Mouse (Mus musculus) liver, adult (tissue): ENCODE results near the gene Slfn2.

ENCODE experiments used
- GATA4 ChIP-seq: IDR thresholded peaks from 2 replicates; pipeline ENCODE4 v1.6.1; 2014; ENCODE audit warnings: mild to moderate bottlenecking, low read length; ENCODE audit not compliant: insufficient replicate concordance

Gene Slfn2

GRCm38 (mm10) chr11:83064946-83065345 lies at the start of gene Slfn2:
Gene Slfn2, plus strand, starts transcription at chr11:83065112.
- no peak for TF ChIP-seq GATA4

DNA sequence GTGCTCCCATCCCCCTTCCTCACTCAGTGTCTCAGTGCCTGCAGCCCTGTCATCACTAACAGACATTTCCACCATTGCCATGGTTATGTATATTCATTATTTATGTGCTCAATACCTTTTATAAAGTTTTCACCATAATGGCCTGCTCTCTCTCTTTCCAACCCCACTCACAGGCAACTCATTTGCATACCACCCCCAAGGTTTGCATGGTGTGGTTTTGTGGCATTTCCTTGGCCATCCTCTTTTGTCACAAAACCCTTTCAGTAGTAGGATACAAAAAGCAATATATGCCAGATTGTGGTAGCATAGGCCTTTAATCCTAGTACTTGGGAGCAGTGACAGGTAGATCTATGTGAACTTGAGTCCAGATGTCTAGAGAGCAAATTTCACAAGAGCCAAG lies 48.8 kb upstream of the Slfn2 start:
- no peak for TF ChIP-seq GATA4

DNA sequence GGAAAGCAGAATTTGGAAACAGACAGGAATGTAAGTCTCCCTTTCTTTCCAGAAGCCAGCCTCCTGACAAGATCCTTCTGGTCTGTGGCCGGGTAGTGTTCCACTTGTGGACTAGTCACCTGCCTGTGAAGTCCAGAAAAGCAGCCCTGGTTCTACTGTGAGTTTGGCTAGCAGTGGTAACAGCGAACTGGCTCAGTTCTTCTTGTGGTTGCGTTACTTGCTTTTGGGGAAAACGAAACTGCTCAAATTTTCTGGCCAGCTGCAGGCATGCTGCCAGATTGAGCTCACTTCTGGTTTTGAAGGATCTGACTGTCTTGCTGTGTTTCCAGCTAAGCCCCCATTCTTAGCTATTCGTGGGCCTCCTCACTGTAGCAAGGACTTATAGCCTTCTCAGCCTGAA lies 44.3 kb upstream of the Slfn2 start, which contains the start of gene Slfn8:
Gene Slfn8, minus strand, starts transcription at position 190 of the 400 bp plus-strand sequence.
- TF ChIP-seq GATA4 = no peak

GRCm38 (mm10) chr11:83039156-83039555 lies 25.8 kb upstream of the Slfn2 start:
- TF ChIP-seq GATA4 = no peak

DNA sequence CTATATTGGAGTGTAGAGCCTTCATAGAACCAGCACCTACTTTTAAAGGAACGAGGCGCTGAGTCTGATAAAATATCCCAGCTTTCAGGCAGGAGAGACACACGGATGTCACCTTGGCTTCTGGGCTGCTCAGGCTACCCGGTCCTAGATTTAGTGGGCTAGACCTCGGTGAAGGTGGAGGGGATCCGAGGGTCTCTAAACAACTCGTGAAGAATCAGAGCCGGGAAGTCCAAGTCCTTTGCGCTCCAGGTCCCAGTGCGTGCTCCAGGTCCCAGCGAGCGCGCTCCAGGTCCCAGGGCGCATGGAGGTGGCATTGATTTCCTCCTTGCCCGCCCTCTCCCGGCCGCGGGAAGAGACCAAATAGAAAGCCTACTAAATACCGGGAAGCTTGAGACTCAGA lies 25.1 kb upstream of the Slfn2 start:
- no peak for TF ChIP-seq GATA4

GRCm38 (mm10) chr11:83040325-83040724 lies 24.6 kb upstream of the Slfn2 start:
- TF ChIP-seq GATA4 = no peak

DNA sequence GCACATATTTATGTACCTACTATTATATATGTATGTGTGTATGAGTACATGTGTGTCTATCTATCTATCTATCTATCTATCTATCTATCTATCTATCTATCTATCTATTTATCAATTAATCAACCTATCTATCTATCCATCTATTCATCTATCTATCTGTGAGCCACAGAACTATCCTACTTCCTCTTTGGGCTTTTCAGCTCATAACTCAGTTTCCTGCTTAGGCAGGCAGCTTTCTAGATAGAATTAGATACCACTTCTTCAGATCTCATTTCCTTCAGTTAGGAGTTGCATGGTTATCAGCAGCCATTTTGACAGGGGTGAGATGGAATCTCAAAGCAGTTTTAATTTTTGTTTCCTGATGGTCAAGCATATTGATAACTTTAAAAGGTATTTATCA lies 23.9 kb upstream of the Slfn2 start:
- TF ChIP-seq GATA4 = no peak

- TF ChIP-seq GATA4 = no peak
Observed at GRCm38 (mm10) chr11:83043891-83044290, 21.0 kb upstream of the Slfn2 start.

DNA sequence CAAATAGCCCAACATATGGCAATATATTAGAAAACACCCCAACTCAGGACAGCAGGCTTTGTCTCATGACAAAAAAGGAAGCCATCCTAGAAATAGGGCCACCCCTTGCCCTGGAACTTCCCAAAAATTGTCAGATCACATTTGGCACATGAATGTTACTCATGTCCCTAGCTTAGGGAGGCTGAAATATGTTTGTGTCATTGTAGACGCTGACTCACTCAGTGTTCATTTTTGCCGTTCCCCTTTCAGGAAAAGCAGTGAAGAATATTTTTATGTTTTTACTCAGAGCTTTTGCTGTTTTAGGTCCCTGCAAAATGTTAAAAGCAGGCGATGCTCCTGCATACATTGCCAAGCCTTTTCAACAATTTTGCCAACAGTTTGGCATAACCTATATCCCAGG lies 19.3 kb upstream of the Slfn2 start:
- TF ChIP-seq GATA4 = no peak

DNA sequence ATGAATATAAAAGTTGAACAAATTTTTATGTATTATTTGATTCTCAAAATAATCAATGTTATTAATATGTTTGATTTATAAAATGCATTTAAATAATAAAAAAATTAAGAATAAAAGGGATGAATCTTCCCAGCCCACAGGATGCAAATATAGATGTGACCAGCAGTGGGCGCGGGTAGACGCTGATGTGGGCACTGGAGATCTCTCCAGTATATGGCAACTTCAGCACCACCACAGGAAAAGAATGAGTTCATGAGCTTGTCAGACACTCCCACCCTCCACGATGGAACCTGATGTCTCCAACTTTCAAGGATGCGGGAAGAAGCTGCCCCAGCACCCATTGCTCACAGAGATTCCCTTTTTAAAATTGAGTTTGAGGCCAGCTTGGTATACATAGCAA lies 7.0 kb upstream of the Slfn2 start:
- TF ChIP-seq GATA4 = no peak

DNA sequence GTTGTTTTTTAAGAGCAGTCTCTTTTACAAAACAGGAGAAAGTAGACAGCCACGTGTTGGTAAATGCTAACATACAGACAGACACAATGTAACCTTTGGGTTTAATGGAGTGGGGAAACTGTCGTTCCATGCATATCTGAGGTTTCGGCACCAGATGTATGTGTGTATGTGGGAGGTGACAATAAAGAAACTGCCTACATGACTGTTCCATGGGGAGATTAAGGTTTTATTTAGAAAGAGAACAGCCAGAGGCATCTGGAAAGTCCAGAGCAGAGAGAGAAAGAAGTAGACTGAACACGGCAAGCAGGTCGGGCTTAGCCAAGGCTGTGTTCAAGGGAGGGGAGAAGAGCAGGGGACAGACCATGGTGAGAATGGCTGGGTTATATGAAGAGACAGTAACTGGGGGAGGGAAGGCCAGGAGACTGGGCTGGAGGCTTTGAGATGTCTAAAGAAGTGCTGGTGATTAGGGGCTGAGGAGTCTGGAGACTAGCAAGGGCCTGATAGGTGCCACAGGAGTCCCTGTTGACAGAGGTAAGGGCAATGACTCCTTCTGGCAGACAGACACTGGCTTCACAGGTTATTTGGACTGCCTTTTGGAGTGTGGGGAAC lies 4.4 kb upstream of the Slfn2 start:
- TF ChIP-seq GATA4 = no peak

DNA sequence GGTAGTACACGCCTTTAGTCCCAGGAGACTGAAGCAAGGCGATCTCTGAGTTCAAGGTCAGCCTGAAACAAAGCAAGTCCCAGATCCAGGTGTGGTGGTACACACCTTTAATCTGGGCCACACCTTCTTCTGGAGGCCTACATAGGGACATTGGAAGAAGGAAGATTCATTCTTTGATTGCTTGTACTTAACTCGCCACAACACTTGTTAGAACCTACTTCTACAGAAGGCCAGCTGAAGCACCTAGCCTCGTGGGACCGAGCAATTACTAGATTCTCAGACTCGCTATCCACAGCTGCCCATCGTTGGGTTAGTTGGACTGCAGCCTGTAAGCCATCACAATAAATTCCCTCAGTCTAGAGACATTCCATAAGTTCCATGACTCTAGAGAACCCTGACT lies 3.1 kb upstream of the Slfn2 start:
- no peak for TF ChIP-seq GATA4

GRCm38 (mm10) chr11:83063126-83063525 lies 1.8 kb upstream of the Slfn2 start:
- TF ChIP-seq GATA4 = no peak

DNA sequence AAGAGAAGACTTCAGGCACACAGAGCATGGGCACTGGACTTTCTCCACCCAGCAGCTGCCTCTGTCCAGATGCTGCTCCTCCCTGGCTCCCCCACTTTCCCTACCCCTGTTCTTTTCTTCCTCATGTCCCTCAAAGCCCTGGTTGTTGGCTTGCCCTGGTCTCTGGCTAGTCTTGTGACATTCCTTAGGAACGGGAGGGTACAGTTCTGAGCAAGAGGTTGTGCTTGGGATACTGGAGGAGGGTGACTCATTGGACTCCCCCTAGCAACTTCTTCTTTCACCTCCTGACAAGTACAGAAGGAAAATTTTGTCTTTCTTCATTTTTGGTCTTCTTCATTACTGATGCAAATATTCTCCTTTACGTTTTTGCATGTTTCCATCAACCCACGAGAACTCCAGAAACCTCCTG lies 967 bp upstream of the Slfn2 start:
- TF ChIP-seq GATA4 = no peak

DNA sequence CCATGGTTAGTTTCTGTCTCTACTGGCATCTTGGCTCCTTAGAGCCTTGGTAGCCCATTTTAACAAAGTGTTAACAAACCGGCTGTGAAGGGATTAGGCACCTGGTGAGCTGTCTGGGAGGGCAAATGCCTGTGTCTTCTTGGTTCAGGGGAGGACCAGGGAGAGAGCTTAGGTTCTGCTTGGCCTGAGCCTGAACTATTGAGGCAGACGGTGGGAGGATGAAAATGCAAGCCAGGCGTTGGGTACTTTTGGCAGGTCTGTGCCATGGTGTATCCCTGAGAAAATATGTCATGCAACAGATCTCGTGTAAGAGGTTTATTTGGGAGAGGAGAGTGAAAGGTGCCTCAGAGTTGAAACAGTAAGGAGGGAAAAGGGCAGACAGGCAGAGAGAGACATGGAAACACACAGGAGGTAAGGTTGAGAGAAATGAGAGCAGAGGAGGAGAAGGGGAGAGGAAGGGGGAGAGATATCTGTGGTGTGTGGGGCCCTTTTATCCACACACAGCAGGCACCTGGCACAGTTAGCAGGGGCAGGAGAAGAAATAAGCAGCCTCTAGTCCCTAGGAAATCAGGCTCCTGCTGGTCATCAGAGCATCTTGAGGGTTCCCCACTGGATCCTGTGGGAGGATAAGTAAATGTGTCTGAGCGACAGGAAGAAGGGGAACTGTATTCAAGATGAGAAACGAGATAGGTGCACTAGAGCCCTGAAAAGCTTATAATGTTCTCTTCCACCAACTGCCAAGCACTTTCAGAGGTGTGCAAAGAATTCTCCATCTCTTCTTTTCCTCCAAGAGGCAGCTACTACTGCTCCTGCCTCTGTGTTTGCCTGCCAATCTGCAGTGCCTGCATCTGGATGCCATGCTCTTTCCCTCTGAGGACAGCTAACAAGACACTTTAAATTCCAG lies 781 bp downstream of the Slfn2 start:
- TF ChIP-seq GATA4 = no peak
